Mouse (Mus musculus): ENCODE measurements around the gene Cxcl2. TPM values are rescaled to one million over a fixed set of nuclear protein-coding genes. Genes with fewer than 3 reads are reported as not detected.

Gene Cxcl2
- polyA plus RNA-seq (2012; rRNA removed), result 0.48 and 1.7 TPM in 2 replicates

GRCm38 (mm10) chr5:90903339-90904020 is at the start of gene Cxcl2:
TSS of gene Cxcl2 (plus strand) at chr5:90903871.

GRCm38 (mm10) chr5:90890519-90891463 is 12.9 kb upstream of the Cxcl2 start, which contains the start of gene Cxcl1:
TSS of gene Cxcl1 (plus strand) at chr5:90891241.

GRCm38 (mm10) chr5:90930971-90931851 is 27.5 kb downstream of the Cxcl2 start, which contains the start of gene Mthfd2l:
TSS of gene Mthfd2l (plus strand) at chr5:90931117.

Other genes starting within 250 kb of the Cxcl2 start
- gene Cxcl5, start 144.5 kb upstream of the Cxcl2 start, polyA plus RNA-seq (2012; rRNA removed), result 0.12 and 0.38 TPM in 2 replicates
- 0.84 and 1.7 TPM in 2 replicates for gene Ppbp, start 135.4 kb upstream of the Cxcl2 start, polyA plus RNA-seq (2012; rRNA removed)
- 27.8 and 29.7 TPM in 2 replicates for gene Pf4, start 131.4 kb upstream of the Cxcl2 start, polyA plus RNA-seq (2012; rRNA removed)
- gene Cxcl3, start 117.8 kb upstream of the Cxcl2 start, polyA plus RNA-seq (2012; rRNA removed), result 0.09 and 0.70 TPM in 2 replicates
- gene Cxcl15, start 109.3 kb upstream of the Cxcl2 start, polyA plus RNA-seq (2012; rRNA removed), result not detected in 2 replicates
- 0.31 and 3.1 TPM in 2 replicates for gene Cxcl1, start 12.6 kb upstream of the Cxcl2 start, polyA plus RNA-seq (2012; rRNA removed)
- gene Mthfd2l, start 27.2 kb downstream of the Cxcl2 start, polyA plus RNA-seq (2012; rRNA removed), result 55.4 and 62.2 TPM in 2 replicates
- gene Epgn, start 123.6 kb downstream of the Cxcl2 start, polyA plus RNA-seq (2012; rRNA removed), result 0.20 and 0.38 TPM in 2 replicates
- not detected in 2 replicates for gene Ereg, start 170.8 kb downstream of the Cxcl2 start, polyA plus RNA-seq (2012; rRNA removed)
- 0.24 and 0.27 TPM in 2 replicates for gene Areg, start 235.7 kb downstream of the Cxcl2 start, polyA plus RNA-seq (2012; rRNA removed)

All from central nervous system, embryonic 14 days (tissue).